Mouse (Mus musculus) erythroblast, embryonic 14.5 days (primary cell): ENCODE results near the gene Cnih3.

Experiments used
- GATA1 ChIP-seq: IDR thresholded peaks from 2 replicates; pipeline ENCODE4 v1.6.1; 2012; ENCODE audit warnings: low read length, inconsistent platforms, mixed read lengths
- TAL1 ChIP-seq: IDR thresholded peaks from 3 replicates; pipeline ENCODE4 v1.6.1; 2012; ENCODE audit warnings: low read length, inconsistent platforms, mixed read lengths

DNA sequence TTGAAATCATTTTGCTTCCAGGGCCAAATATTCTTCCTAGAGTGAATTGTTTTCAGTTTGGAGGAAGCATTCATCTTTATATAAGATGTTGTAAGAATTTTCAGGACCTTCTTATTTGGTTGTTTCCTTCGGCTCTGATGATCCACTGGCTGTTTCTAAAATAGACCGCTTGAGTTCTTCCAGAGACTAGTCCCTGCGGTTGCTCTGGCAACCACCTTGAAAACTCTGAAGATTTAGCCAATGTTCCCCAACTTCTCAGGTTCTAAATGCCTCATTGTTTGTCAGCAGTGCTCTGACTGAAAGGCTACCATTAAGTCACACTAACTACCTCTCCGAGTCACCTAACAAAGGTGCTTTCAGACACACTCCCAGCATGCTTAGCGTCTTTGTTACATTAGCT, 80.8 kb downstream of the Cnih3 start:
- TF ChIP-seq GATA1 (no peak), TAL1 (no peak)
